Mouse (Mus musculus) CD4-positive, CD25-positive, alpha-beta regulatory T cell, adult 2 months (primary cell): ENCODE measurements around the gene Hoxa3.

Experiments used
- DNase-seq: peaks from one replicate; pipeline ENCODE4 v3.0.0-alpha.2; 2012; ENCODE audit warnings: low read depth, low spot score

Gene Hoxa3

GRCm38 (mm10) chr6:52220003-52220864 is 7.1 kb upstream of the Hoxa3 start:
- DNase-seq = no peak

- DNase-seq = no peak
These were observed 6.3 kb upstream of the Hoxa3 start for GRCm38 (mm10) chr6:52219234-52219942.

- DNase-seq = no peak
These were observed 5.6 kb upstream of the Hoxa3 start for GRCm38 (mm10) chr6:52218643-52219215.

- DNase-seq = peak; percentile 33
These were observed 4.9 kb upstream of the Hoxa3 start for GRCm38 (mm10) chr6:52217895-52218642.

GRCm38 (mm10) chr6:52217459-52217768 is 4.3 kb upstream of the Hoxa3 start:
- DNase-seq = peak; percentile 69

- peak; percentile 35 for DNase-seq
These were observed 3.7 kb upstream of the Hoxa3 start for GRCm38 (mm10) chr6:52216691-52217458.

- no peak for DNase-seq
These were observed 2.8 kb upstream of the Hoxa3 start for GRCm38 (mm10) chr6:52215771-52216535.

GRCm38 (mm10) chr6:52215070-52215469 is 1.9 kb upstream of the Hoxa3 start:
- DNase-seq = no peak

- no peak for DNase-seq
These were observed 1.1 kb upstream of the Hoxa3 start for GRCm38 (mm10) chr6:52214271-52214670.

GRCm38 (mm10) chr6:52212556-52213118 is 499 bp downstream of the Hoxa3 start:
- DNase-seq = no peak

- peak; percentile 38 for DNase-seq
These were observed 1.2 kb downstream of the Hoxa3 start for GRCm38 (mm10) chr6:52211961-52212360.

- peak; percentile 86 for DNase-seq
These were observed 1.8 kb downstream of the Hoxa3 start for GRCm38 (mm10) chr6:52211170-52211935.

- DNase-seq = no peak
These were observed 3.5 kb downstream of the Hoxa3 start for GRCm38 (mm10) chr6:52209685-52210046.

GRCm38 (mm10) chr6:52208868-52209684 is 4.1 kb downstream of the Hoxa3 start:
- DNase-seq = no peak

GRCm38 (mm10) chr6:52208072-52208867 is 4.9 kb downstream of the Hoxa3 start, which contains the start of gene Hoxa6:
Gene Hoxa6 (minus strand): TSS chr6:52208722.
- no peak for DNase-seq

- DNase-seq = no peak
These were observed 5.5 kb downstream of the Hoxa3 start for GRCm38 (mm10) chr6:52207684-52207976.

GRCm38 (mm10) chr6:52206882-52207683 is 6.1 kb downstream of the Hoxa3 start:
- no peak for DNase-seq
